Mouse (Mus musculus) liver, adult 2 months (tissue): ENCODE data around the gene Dusp28.

Experiments
- CTCF ChIP-seq: fragments of 200-500 bp; IDR thresholded peaks from 2 replicates; pipeline ENCODE4 v1.5.1; 2011; ENCODE audit warnings: low read depth, low read length, control low read depth
- POLR2A ChIP-seq: fragments of 200-500 bp; IDR thresholded peaks from 2 replicates; pipeline ENCODE4 v1.6.1; 2011; ENCODE audit warnings: low read length, control low read depth; ENCODE audit not compliant: insufficient read depth; ENCODE audit errors: extremely low read depth

GRCm38 (mm10) chr1:92863268-92863667 is 43.5 kb upstream of the Dusp28 start:
- TF ChIP-seq POLR2A (no peak), CTCF (no peak)
